Comparison of ENCODE assay signal across 8 mouse cellular contexts in genomic region chr5:121451203-121451602, GRCm38 (mm10). TPM values are rescaled to one million over a fixed set of nuclear protein-coding genes. Genes with fewer than 3 reads are reported as not detected.
DNase-seq lines count a peak whose midpoint lies in the region; ATAC-seq and TF ChIP-seq lines count a peak whose summit lies in the region.

No protein-coding gene starts in this region.

- ATAC-seq in forebrain, embryonic 15.5 days (replicated peaks), result no peak
- no peak for ATAC-seq in limb, embryonic 13.5 days (ENCODE audit: low FRiP score, low read depth)
- no peak for ATAC-seq in neural tube, embryonic 11.5 days (ENCODE audit: insufficient read depth, low FRiP score, low TSS enrichment)

- peak overlapping the region; percentile 95 for H3K9ac ChIP-seq in forebrain, embryonic 15.5 days (replicated peaks)
- peak overlapping the region; percentile 97 for H3K9ac ChIP-seq in limb, embryonic 13.5 days
- H3K9ac ChIP-seq in neural tube, embryonic 11.5 days (ENCODE audit: low read length), result peak overlapping the region; percentile 90

- no peak for TF ChIP-seq CTCF in thymus, adult 2 months (IDR thresholded peaks at IDR 0.05; ENCODE audit: borderline replicate concordance, control insufficient read depth, extremely low read depth, insufficient read depth, low read length, poor library complexity)

- H3K27ac ChIP-seq in thymus, adult 2 months (ENCODE audit: control insufficient read depth, insufficient read depth, low read length), result peak overlapping the region; percentile 21; the same call in 1 of the 2 replicates
- peak overlapping the region; percentile 96 for H3K27ac ChIP-seq in forebrain, embryonic 15.5 days (replicated peaks)
- H3K27ac ChIP-seq in limb, embryonic 13.5 days, result peak overlapping the region; percentile 93
- H3K27ac ChIP-seq in neural tube, embryonic 11.5 days (ENCODE audit: low read depth, low read length), result no peak overlapping the region

- peak overlapping the region; percentile 75 for H3K4me3 ChIP-seq in thymus, adult 2 months (ENCODE audit: control insufficient read depth, insufficient read depth, low read length)
- H3K4me3 ChIP-seq in forebrain, embryonic 15.5 days, result peak overlapping the region; percentile 90
- H3K4me3 ChIP-seq in limb, embryonic 13.5 days, result peak overlapping the region; percentile 95
- H3K4me3 ChIP-seq in neural tube, embryonic 11.5 days (ENCODE audit: low read depth, low read length), result peak overlapping the region; percentile 74

- peaks cover 13% of the 10 kb centered on the region for H3K4me1 ChIP-seq in thymus, adult 2 months (replicated peaks; ENCODE audit: control insufficient read depth, insufficient read depth, low read length)
- H3K4me1 ChIP-seq in forebrain, embryonic 15.5 days, result peaks cover 27% of the 10 kb centered on the region
- peaks cover 28% of the 10 kb centered on the region for H3K4me1 ChIP-seq in limb, embryonic 13.5 days
- no peaks in the 10 kb centered on the region; the same call in 1 of the 2 replicates for H3K4me1 ChIP-seq in neural tube, embryonic 11.5 days (ENCODE audit: control insufficient read depth, insufficient read depth, low read length)

- WGBS in thymus, adult 2 months, result 3% methylated on average over 8 of the region's 8 CpGs
- WGBS in forebrain, embryonic 15.5 days, result 19% methylated on average over 8 of the region's 8 CpGs
- 33% methylated on average over 8 of the region's 8 CpGs for WGBS in limb, embryonic 13.5 days
- 35% methylated on average over 8 of the region's 8 CpGs for WGBS in neural tube, embryonic 11.5 days

- H3K36me3 ChIP-seq in thymus, adult 2 months (ENCODE audit: control insufficient read depth, insufficient read depth, low read length), result peaks cover 15% of the 10 kb centered on the region
- peaks cover 32% of the 10 kb centered on the region for H3K36me3 ChIP-seq in forebrain, embryonic 15.5 days
- peaks cover 38% of the 10 kb centered on the region for H3K36me3 ChIP-seq in limb, embryonic 13.5 days
- H3K36me3 ChIP-seq in neural tube, embryonic 11.5 days (ENCODE audit: control insufficient read depth, insufficient read depth, low read length), result peaks cover 7% of the 10 kb centered on the region

- peak overlapping the region; percentile 74 for H3K4me2 ChIP-seq in forebrain, embryonic 15.5 days (replicated peaks)
- H3K4me2 ChIP-seq in limb, embryonic 13.5 days (replicated peaks), result peak overlapping the region; percentile 91
- H3K4me2 ChIP-seq in neural tube, embryonic 11.5 days (ENCODE audit: low read depth), result peak overlapping the region; percentile 68

- no peak for DNase-seq in thymus, adult 2 months
- no peak for DNase-seq in thymus, postnatal 4 days
- DNase-seq in neural tube, embryonic 11.5 days (ENCODE audit: low spot score), result peak; percentile 16
- no peak for DNase-seq in ovary, postnatal 10 days (ENCODE audit: low spot score)
- no peak for DNase-seq in adrenal gland, adult 18-20 months (ENCODE audit: low spot score in 2 of 2)
- no peak for DNase-seq in right cerebral cortex, postnatal 25 days

- H3K9me3 ChIP-seq in forebrain, embryonic 15.5 days, result no peaks in the 10 kb centered on the region
- H3K9me3 ChIP-seq in limb, embryonic 13.5 days, result no peaks in the 10 kb centered on the region
- no peaks in the 10 kb centered on the region for H3K9me3 ChIP-seq in neural tube, embryonic 11.5 days (ENCODE audit: control insufficient read depth, low read length)

- TF ChIP-seq POLR2A in thymus, adult 2 months (IDR thresholded peaks at IDR 0.05; ENCODE audit: control insufficient read depth, extremely low read depth, insufficient read depth, low read length, poor library complexity), result no peak

- H3K27me3 ChIP-seq in thymus, adult 2 months (ENCODE audit: control insufficient read depth, insufficient read depth, low read length), result no peaks in the 10 kb centered on the region
- H3K27me3 ChIP-seq in forebrain, embryonic 15.5 days, result no peaks in the 10 kb centered on the region
- H3K27me3 ChIP-seq in limb, embryonic 13.5 days, result no peaks in the 10 kb centered on the region
- H3K27me3 ChIP-seq in neural tube, embryonic 11.5 days (ENCODE audit: control insufficient read depth, insufficient read depth, low read length), result no peaks in the 10 kb centered on the region

RNA-seq across cellular contexts. Expression of gene Tmem116, which starts 0.5 kb away (rescaled TPM):
- polyA plus RNA-seq in thymus, adult 2 months (2012; rRNA removed), result 1.8 and 5.0 TPM in 2 replicates
- 1.0 and 2.2 TPM in 2 replicates for polyA plus RNA-seq in forebrain, embryonic 15.5 days (2015; fragmentation: Nextera tagmentation; extraction: Ambion mirVana)
- 1.8 and 2.5 TPM in 2 replicates for polyA plus RNA-seq in limb, embryonic 13.5 days (2015; fragmentation: Nextera tagmentation; extraction: Ambion mirVana)
- 1.1 and 1.8 TPM in 2 replicates for polyA plus RNA-seq in neural tube, embryonic 11.5 days (2014; fragmentation: Nextera tagmentation; extraction: Ambion mirVana)
- total RNA-seq in adrenal gland, adult 18-20 months (2021), result 1 to 10 TPM; 2.1 to 2.3 TPM

RNA-seq across cellular contexts. Expression of gene Erp29, which starts 1.1 kb away (rescaled TPM):
- 45.1 and 52.7 TPM in 2 replicates for polyA plus RNA-seq in thymus, adult 2 months (2012; rRNA removed)
- polyA plus RNA-seq in forebrain, embryonic 15.5 days (2015; fragmentation: Nextera tagmentation; extraction: Ambion mirVana), result 137 and 144 TPM in 2 replicates
- 158 and 161 TPM in 2 replicates for polyA plus RNA-seq in limb, embryonic 13.5 days (2015; fragmentation: Nextera tagmentation; extraction: Ambion mirVana)
- polyA plus RNA-seq in neural tube, embryonic 11.5 days (2014; fragmentation: Nextera tagmentation; extraction: Ambion mirVana), result 119 and 135 TPM in 2 replicates
- total RNA-seq in adrenal gland, adult 18-20 months (2021), result 100 to 1,000 TPM in 1 of 2 experiments, 10 to 100 TPM in 1; 97.1 to 106 TPM

RNA-seq across cellular contexts. Expression of gene Adam1b, which starts 52.0 kb away (rescaled TPM):
- polyA plus RNA-seq in thymus, adult 2 months (2012; rRNA removed), result not detected in 2 replicates
- polyA plus RNA-seq in forebrain, embryonic 15.5 days (2015; fragmentation: Nextera tagmentation; extraction: Ambion mirVana), result 0.08 TPM in 1 of 2 replicates, not detected in the other
- polyA plus RNA-seq in limb, embryonic 13.5 days (2015; fragmentation: Nextera tagmentation; extraction: Ambion mirVana), result not detected in 2 replicates
- not detected in 2 replicates for polyA plus RNA-seq in neural tube, embryonic 11.5 days (2014; fragmentation: Nextera tagmentation; extraction: Ambion mirVana)
- total RNA-seq in adrenal gland, adult 18-20 months (2021), result not detected

RNA-seq across cellular contexts. Expression of gene Naa25, which starts 53.5 kb away (rescaled TPM):
- 14.4 and 15.3 TPM in 2 replicates for polyA plus RNA-seq in thymus, adult 2 months (2012; rRNA removed)
- 54.7 and 59.0 TPM in 2 replicates for polyA plus RNA-seq in forebrain, embryonic 15.5 days (2015; fragmentation: Nextera tagmentation; extraction: Ambion mirVana)
- polyA plus RNA-seq in limb, embryonic 13.5 days (2015; fragmentation: Nextera tagmentation; extraction: Ambion mirVana), result 38.3 and 40.6 TPM in 2 replicates
- 48.1 and 57.0 TPM in 2 replicates for polyA plus RNA-seq in neural tube, embryonic 11.5 days (2014; fragmentation: Nextera tagmentation; extraction: Ambion mirVana)
- total RNA-seq in adrenal gland, adult 18-20 months (2021), result 10 to 100 TPM; 38.8 to 40.4 TPM
